Mouse (Mus musculus): Measurements from ENCODE around the gene Bcas1. TPM values are rescaled to one million over a fixed set of nuclear protein-coding genes. Genes with fewer than 3 reads are reported as not detected.

The Bcas1 gene
- total RNA-seq, 2 experiments from 2014 or later: 0.12 to 0.67 TPM

GRCm38 (mm10) chr2:170321579-170321978 is 106.1 kb downstream of the Bcas1 start:
- intact Hi-C loops (cut with DNase I): no loop called here
- no peak for DNase-seq

DNA sequence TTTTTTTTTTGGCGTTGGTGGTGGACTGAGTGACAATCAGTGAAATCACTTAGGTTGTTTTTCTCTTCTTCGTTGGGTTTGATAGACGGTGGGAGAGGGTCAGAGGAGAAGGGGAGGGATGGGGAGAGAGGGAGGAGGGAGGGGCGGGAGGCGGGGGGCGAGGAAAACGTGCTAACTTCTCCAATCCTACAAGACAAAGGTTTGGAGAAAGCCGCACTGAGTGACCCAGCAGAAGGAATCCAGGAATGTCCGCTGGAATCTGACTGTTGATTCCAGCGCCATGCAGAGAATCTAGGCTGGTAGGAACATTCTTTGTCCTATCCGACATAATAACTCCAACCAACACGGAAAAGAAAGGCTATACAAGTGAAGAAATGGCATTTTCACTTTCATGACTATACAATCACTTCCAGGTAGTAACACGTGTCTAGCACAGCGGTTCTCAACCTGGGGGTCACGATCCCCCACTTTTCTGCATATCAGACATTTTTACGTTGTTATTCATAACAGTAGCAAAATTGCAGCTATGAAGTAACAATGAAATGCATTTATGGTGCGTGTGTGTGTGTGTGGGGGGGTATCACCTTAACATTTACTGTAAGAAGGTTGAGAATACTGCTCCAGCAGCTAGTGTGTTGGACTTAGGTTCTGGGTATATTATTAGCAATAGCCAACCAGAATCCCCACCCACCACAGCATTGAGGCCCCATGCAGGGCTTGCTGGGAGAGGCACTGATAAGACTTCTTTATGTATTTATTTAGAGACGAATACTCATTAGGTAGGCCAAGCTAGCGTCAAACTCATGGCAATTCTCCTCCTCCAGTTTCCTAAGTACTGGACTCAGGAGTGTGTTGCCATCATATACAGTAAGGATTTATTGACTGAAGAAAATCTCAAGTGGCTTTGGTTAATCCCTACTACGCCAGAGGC is 107.8 kb downstream of the Bcas1 start:
- intact Hi-C loops (cut with DNase I): loop anchor here (1.0 to 5.0 kb wide), 2 partner anchors 102 to 201 kb away; no protein-coding TSS in a partner anchor
- no peak for DNase-seq

DNA sequence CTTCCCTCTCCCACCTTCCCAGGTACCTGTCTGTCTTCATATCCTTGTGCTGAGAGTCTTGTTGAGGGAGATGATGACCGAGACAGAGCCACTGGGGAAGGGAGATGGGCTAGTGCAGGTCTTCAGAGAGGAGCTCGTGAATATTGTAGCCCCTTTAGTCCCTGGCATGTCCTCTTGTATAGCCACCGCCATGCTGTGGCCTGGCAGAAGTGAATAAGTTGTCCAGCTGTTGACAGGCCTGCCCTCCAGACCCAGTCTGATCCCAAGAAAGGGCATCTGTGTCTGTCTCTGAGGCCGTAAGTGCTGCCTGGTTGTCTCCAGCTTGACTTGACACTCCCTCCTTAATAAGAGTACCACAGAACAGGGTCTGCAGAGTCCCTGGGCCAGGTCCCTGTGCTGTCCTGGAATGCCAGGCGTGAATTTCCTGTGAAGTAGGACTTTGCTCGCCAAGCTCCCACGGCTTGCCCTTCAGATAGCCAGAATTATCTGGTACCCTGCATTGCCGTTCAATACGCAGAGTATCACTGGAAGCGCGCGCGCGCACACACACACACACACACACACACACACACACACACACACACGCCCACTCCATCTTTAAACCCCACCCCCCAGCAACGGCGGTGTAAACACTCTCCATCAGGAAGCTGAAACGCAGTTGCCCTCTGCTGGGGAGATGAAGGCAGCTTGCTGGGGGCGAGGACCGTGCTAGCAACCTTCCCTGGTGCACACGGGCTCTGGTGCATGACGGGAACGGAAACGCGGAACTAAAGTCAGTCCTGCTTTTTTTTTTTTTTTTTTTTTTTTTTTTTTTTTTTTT is 108.7 kb downstream of the Bcas1 start:
- intact Hi-C loops (cut with DNase I): loop anchor here (5.0 kb wide), 1 partner anchor 102 kb away; no protein-coding TSS in a partner anchor
- DNase-seq: peak; percentile 86 to 88

DNA sequence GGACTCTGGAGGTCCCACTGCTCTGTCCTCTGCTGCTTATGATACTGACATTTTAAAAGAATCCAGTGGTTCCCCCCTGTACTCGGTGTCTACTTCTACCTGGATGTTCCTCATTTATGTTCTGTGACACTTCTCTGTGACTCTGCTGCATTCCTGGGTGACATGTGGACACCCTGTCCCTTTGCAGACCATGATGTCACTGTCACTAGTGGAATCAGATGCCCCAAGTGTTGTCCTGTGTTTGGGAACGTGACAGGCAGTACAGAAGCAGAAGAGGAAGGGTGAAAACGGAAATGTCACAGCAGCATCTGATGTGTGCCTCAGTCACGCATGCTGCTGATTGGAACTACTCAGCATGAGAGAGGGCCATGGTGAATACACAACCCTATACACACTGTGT is 110.9 kb downstream of the Bcas1 start:
- DNase-seq: no peak
- intact Hi-C loops (cut with DNase I): loop anchor here (5.0 kb wide), 1 partner anchor 99 kb away; no protein-coding TSS in a partner anchor

GRCm38 (mm10) chr2:170316344-170316743 is 111.3 kb downstream of the Bcas1 start:
- intact Hi-C loops (cut with DNase I): loop anchor here (5.0 kb wide), 1 partner anchor 99 kb away; no protein-coding TSS in a partner anchor
- no peak for DNase-seq

DNA sequence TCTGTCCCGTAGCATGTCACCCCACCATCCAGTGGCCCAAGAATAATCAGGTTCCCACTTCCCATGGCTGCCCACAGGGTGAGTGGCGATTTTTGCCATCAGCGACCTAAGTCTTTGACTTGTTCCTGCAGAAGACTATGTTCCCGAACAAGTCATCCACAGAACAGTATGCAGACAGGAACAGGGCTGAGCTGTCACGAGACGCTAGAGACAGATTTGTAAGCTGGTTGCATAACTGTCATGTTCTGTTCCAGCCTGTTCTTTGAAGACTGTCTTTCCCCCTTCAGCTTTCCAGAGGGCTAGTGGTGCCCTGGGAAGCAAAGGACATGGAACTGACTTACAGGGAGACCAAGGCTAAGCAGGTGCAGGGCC is 116.7 kb downstream of the Bcas1 start:
- DNase-seq: no peak
- intact Hi-C loops (cut with DNase I): no loop called here

DNA sequence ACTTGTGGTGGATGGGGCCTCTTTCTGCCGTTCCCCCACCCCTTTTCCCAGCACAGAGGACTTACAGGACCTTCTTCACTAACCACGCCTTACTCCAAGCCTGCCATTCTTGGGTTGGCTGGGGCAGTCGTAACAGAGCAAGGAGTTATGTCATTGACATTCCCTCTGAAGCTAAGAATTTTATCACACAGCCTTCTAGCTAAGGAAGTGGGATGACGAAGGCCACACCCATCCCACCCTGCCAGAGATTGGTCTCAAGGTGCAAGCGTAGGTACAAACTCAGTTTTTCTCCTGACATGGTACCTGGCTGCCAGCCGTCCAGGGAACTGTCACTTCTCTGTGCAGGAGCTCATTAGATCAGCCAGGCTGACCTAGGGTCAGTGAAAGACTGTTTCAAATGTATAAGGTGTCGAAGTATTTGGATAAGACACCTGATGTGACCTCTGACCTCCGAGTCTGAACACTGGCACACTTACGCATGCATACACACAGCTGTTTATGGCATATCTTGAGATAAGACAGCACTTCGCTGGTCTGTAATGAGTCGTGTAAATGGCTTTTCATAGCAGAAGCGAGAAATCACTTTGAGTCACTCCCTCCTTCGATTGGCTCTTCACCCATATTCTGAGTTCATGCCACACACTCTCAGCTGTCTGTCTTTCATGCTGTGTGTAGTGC is 117.2 kb downstream of the Bcas1 start:
- intact Hi-C loops (cut with DNase I): no loop called here
- DNase-seq: no peak

GRCm38 (mm10) chr2:170308966-170309365 is 118.7 kb downstream of the Bcas1 start:
- intact Hi-C loops (cut with DNase I): no loop called here
- DNase-seq: no peak

GRCm38 (mm10) chr2:170308033-170308820 is 119.4 kb downstream of the Bcas1 start:
- no peak for DNase-seq
- intact Hi-C loops (cut with DNase I): no loop called here

- no peak for DNase-seq
- intact Hi-C loops (cut with DNase I): no loop called here
Observed at GRCm38 (mm10) chr2:170307589-170308021, 120.0 kb downstream of the Bcas1 start.

- intact Hi-C loops (cut with DNase I): no loop called here
- no peak for DNase-seq
Observed at GRCm38 (mm10) chr2:170306637-170307320, 120.9 kb downstream of the Bcas1 start.

GRCm38 (mm10) chr2:170304766-170305165 is 122.9 kb downstream of the Bcas1 start:
- DNase-seq: no peak
- intact Hi-C loops (cut with DNase I): no loop called here

DNA sequence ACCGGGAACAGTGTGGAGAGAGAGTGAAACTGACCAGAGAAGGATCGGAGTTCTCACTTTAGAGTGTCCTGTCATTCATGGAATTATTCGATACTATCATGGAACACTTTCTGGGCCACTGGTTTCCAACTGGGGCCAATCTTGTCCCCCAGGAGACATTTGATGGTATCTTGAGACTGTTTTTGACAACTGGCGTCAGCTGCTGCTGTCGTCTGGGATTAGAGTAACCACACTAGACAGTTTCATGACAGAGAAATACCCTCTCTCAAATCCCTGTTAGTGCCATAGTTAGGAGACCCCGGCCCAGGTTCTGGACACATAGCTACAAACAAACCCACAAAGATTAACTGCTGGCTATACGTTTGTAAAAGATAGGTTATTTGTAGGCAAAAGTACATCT is 124.0 kb downstream of the Bcas1 start:
- no peak for DNase-seq
- intact Hi-C loops (cut with DNase I): no loop called here

DNA sequence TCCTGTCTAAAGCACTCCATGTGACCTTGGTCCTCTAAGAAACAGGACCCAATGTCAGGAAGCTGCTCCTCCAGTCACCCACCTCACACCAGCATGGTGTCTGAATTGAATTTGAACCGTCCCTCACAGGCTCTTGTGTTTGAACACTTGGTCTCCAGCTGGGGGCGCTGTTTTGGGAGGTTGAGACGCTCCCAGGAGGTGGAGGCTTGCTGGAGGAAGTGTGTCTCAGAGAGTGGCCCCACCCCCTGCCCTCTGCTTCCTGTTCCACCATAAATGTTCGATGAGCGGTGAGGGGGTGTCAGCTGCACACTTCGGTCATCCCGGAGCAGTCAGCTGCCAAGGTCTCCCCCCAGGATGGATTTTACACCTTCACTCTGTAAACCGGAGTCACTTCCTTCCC is 124.8 kb downstream of the Bcas1 start:
- no peak for DNase-seq
- intact Hi-C loops (cut with DNase I): no loop called here

Other genes starting within 250 kb of the Bcas1 start
- 10 to 100 TPM in 1 of 2 experiments, 1 to 10 TPM in 1; 8.5 to 12.0 TPM for gene Pfdn4, start 68.6 kb upstream of the Bcas1 start, total RNA-seq (2021)
- gene Cyp24a1, start 69.3 kb upstream of the Bcas1 start, total RNA-seq (2021): not detected
- not detected for gene 4930470P17Rik, start 174.2 kb upstream of the Bcas1 start, total RNA-seq (2021)